Mouse (Mus musculus) liver, embryonic 11.5 days (tissue): ENCODE results near the gene Serpinb6b. TPM values are rescaled to one million over a fixed set of nuclear protein-coding genes. Genes with fewer than 3 reads are reported as not detected.

Source experiments
- ATAC-seq: fragments of 200-750 bp; cut with Nextera tagmentation; replicated peaks from 2 replicates; pipeline ENCODE4 v1.8.0; 2017; ENCODE audit warnings: moderate number of reproducible peaks, mild to moderate bottlenecking, moderate TSS enrichment, moderate library complexity; ENCODE audit not compliant: low FRiP score
- DNase-seq: peaks from one replicate; pipeline ENCODE4 v3.0.0-alpha.2; 2017; ENCODE audit warnings: low spot score
- H3K27ac ChIP-seq: fragments of 300-500 bp; sonication (generic); 2 replicates; pipeline ENCODE4 v1.5.1; 2014; ENCODE audit warnings: mild to moderate bottlenecking, low read depth, low read length, control low read depth
- H3K27me3 ChIP-seq: fragments of 300-500 bp; sonication (generic); replicated peaks from 2 replicates; pipeline ENCODE4 v1.6.1; 2014; ENCODE audit warnings: low read length, mixed read lengths; ENCODE audit not compliant: control insufficient read depth, insufficient read depth
- H3K36me3 ChIP-seq: fragments of 300-500 bp; sonication (generic); 2 replicates; pipeline ENCODE4 v1.6.1; 2014; ENCODE audit warnings: mild to moderate bottlenecking, low read length, moderate library complexity, mixed read lengths; ENCODE audit not compliant: control insufficient read depth, insufficient read depth
- H3K4me1 ChIP-seq: fragments of 300-500 bp; sonication (generic); replicated peaks from 2 replicates; pipeline ENCODE4 v1.6.1; 2014; ENCODE audit warnings: low read length, mixed read lengths; ENCODE audit not compliant: control insufficient read depth, insufficient read depth
- H3K4me2 ChIP-seq: fragments of 300-500 bp; sonication (generic); 2 replicates; pipeline ENCODE4 v1.6.1; 2014; ENCODE audit warnings: mild to moderate bottlenecking, control low read depth, moderate library complexity
- H3K4me3 ChIP-seq: fragments of 300-500 bp; sonication (generic); 2 replicates; pipeline ENCODE4 v1.5.1; 2014; ENCODE audit warnings: low read depth, low read length, control low read depth
- H3K9ac ChIP-seq: fragments of 300-500 bp; sonication (generic); 2 replicates; pipeline ENCODE4 v1.6.1; 2014; ENCODE audit warnings: low read depth, low read length, control low read depth
- H3K9me3 ChIP-seq: fragments of 300-500 bp; sonication (generic); 2 replicates; pipeline ENCODE4 v1.6.1; 2016; ENCODE audit warnings: low read length, inconsistent platforms, mixed read lengths; ENCODE audit not compliant: control insufficient read depth
- WGBS: fragments of 180-500 bp; shearing (Covaris S2); extraction: QIAGEN DNeasy Blood & Tissue Kit; methylation state at CpG from one replicate; pipeline ENCODE4 v1.1.7; 2014; 5-methylcytosine and 5-hydroxymethylcytosine counted together
- polyA plus RNA-seq: library from polyadenylated mRNA; unstranded; fragments of >200 nt; fragmentation: Nextera tagmentation; extraction: Ambion mirVana; gene quantifications from 2 replicates; pipeline ENCODE4 v1.2.1, GENCODE M21; 2014

The Serpinb6b gene
- polyA plus RNA-seq, 1 experiment from 2014 or later, result 3.8 TPM

GRCm38 (mm10) chr13:32993152-32993893 is 28.3 kb downstream of the Serpinb6b start:
- DNase-seq (peak; percentile 51), ATAC-seq (peak; percentile 97)
- Histone ChIP-seq H3K9ac (peak overlapping the region; percentile 44; the same call in 1 of the 2 replicates), H3K27me3 (no peaks in the 10 kb centered on the region), H3K4me3 (no peak overlapping the region), H3K4me2 (peak overlapping the region; percentile 31), H3K36me3 (no peaks in the 10 kb centered on the region), H3K9me3 (no peaks in the 10 kb centered on the region), H3K4me1 (peaks cover 6% of the 10 kb centered on the region; the same call in 1 of the 2 replicates), H3K27ac (peak overlapping the region; percentile 88)
- WGBS, result 29% methylated on average over 10 of the region's 10 CpGs

DNA sequence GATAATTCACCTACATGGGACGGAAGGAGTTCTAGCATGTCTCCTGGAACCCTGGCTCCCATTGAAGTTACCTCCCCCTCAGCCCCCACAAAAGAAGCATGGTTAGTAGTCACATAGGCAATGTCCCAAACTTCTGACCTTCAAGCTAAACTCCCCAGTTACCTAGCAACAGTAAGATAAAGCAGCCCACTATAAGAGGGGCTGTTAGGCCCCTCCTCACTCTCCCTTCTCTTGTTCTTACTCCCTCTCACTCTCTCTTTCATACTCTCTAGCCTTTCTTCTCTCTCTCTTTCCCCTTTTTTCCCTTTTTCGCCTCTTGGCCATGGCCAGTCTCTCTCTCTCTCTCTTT is 28.9 kb downstream of the Serpinb6b start:
- ATAC-seq (peak; percentile 23; the same call in 1 of the 2 replicates), DNase-seq (no peak)
- no peaks in the 10 kb centered on the region for H3K27me3 ChIP-seq
- no peaks in the 10 kb centered on the region for H3K36me3 ChIP-seq
- H3K4me1 ChIP-seq, result peaks cover 6% of the 10 kb centered on the region; the same call in 1 of the 2 replicates
- H3K9me3 ChIP-seq, result no peaks in the 10 kb centered on the region
- H3K4me3 ChIP-seq, result no peak overlapping the region
- peak overlapping the region; percentile 31 for H3K4me2 ChIP-seq
- peak overlapping the region; percentile 88 for H3K27ac ChIP-seq
- peak overlapping the region; percentile 44; the same call in 1 of the 2 replicates for H3K9ac ChIP-seq
- WGBS, result 63% methylated on average over 2 of the region's 2 CpGs

DNA sequence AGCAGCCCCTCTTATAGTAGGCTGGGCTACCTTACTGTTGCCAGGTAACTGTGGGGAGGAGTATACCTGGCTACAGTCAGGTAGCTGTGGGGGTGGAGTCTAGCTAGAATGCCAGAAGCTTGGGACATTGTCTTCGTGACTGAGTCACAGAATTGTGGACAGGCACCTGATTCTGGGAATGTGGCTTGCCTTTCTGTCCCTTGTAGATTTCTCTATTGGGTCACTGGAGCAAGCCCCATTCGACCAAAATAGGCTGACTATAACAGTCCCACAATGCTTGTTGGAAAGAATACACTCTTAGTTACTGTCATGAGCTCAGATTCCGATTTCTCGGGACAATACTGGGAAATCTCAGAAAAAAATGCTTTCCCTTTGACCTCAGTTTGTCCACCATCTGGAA is 30.0 kb downstream of the Serpinb6b start:
- H3K27ac ChIP-seq, result no peak overlapping the region
- H3K9ac ChIP-seq, result no peak overlapping the region
- no peak overlapping the region for H3K4me2 ChIP-seq
- H3K4me3 ChIP-seq, result no peak overlapping the region
- no peaks in the 10 kb centered on the region for H3K9me3 ChIP-seq
- 80% methylated on average over 4 of the region's 4 CpGs for WGBS
- no peaks in the 10 kb centered on the region for H3K36me3 ChIP-seq
- H3K27me3 ChIP-seq, result no peaks in the 10 kb centered on the region
- ATAC-seq (no peak), DNase-seq (no peak)
- H3K4me1 ChIP-seq, result peaks cover 6% of the 10 kb centered on the region; the same call in 1 of the 2 replicates

DNA sequence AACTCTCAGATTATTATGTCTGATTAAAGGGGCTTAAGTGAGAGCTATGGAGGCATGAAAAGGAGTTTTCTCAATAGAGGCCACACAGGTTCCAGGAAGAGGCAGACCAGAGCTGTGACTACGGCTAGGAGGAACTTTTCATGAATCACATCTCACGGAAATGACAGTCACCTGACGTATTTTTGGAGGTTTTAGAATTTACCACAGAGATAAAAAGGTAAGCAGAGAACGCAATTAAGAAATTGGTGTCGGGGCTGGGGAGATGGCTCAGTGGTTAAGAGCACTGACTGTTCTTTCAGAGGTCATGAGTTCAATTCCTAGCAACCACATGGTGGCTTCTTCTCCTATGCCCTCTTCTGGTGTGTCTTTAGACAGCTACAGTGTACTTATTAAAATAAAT is 36.3 kb downstream of the Serpinb6b start:
- H3K27me3 ChIP-seq, result no peaks in the 10 kb centered on the region
- no peaks in the 10 kb centered on the region for H3K36me3 ChIP-seq
- H3K9me3 ChIP-seq, result no peaks in the 10 kb centered on the region
- no peak overlapping the region for H3K9ac ChIP-seq
- 0 out of 2 replicates have a peak, but pooled peaks cover 4% of the 10 kb centered on the region for H3K4me1 ChIP-seq
- WGBS, result 85% methylated on average over 5 of the region's 5 CpGs
- H3K4me3 ChIP-seq, result no peak overlapping the region
- no peak overlapping the region for H3K27ac ChIP-seq
- H3K4me2 ChIP-seq, result no peak overlapping the region
- ATAC-seq (no peak), DNase-seq (no peak)

DNA sequence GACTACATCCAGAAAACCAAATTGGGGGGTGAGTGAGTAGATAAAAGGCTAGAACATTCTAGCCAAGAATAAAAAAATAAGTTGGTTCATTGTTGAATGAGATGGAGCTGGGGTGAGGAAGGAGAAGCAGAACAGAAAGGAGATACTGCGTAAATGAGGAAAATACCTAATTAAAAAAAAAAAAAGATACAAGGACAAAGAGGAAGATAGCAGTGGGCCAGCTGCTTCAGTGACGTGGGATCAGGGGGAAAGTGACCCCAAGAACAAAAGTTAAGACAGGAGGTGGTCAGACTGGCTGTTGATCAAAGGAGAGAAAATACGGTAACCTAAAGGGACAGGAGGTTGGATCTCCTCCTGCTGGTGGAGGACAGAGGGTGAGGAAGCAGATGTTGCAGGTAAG is 37.9 kb downstream of the Serpinb6b start, which contains the start of gene Serpinb9:
TSS of gene Serpinb9 (plus strand) at position 301 of the 400 bp plus-strand sequence.
- 86% methylated on average over 3 of the region's 3 CpGs for WGBS
- Histone ChIP-seq H3K9ac (peak within 1 kb of the TSS; percentile 75), H3K27me3 (no peaks in the 10 kb centered on the region), H3K4me1 (0 out of 2 replicates have a peak, but pooled peaks cover 4% of the 10 kb centered on the region), H3K4me3 (peak within 1 kb of the TSS; percentile 52), H3K9me3 (no peaks in the 10 kb centered on the region), H3K4me2 (peak within 1 kb of the TSS; percentile 83), H3K27ac (peak within 1 kb of the TSS; percentile 85), H3K36me3 (no peaks in the 10 kb centered on the region)
- no peak for DNase-seq
- no peak for ATAC-seq

DNA sequence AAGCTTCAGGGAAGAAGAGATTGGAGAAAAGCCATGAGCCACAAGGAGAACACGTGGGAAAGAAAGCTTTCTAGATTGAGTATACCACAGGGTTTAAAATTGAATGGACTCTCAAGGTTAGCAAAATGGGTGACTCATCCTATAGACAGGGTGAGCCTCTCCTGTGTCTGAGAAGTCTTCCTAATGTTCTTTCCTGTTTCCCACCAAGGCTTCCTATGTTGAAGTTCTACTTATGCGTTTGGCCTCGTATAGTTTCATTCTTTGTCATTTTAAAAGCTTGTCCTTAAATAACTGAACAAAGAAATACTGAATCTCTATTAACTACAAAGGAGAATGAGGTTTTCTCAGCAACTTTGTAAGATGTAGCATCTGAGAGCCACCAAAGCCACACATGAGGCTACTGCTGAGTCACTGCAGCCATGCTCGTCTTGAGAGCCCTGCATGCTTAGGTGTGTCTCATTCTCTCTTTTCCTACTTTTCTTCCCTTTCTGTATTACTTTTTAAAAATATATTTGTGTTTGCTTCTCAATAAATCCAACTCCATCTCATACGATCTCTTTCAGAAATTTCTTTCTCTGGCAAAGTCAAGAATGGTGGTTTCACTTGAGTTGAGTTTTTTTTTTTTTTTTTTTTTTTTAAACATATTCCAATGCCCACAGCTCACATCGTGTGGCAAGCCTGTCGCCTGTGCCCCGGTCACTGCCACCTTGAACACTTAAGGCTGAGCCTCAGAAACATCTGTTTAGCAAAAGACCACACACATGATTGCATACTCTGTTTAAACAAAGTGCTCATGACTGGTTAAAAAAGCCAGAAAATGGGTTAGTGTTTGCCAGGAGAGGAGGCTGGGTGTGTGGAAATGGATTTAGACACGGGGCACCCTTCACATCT is 38.8 kb downstream of the Serpinb6b start:
- Histone ChIP-seq H3K4me1 (0 out of 2 replicates have a peak, but pooled peaks cover 4% of the 10 kb centered on the region), H3K9ac (peak overlapping the region; percentile 75), H3K9me3 (no peaks in the 10 kb centered on the region), H3K27ac (peak overlapping the region; percentile 85), H3K36me3 (no peaks in the 10 kb centered on the region), H3K4me2 (peak overlapping the region; percentile 83), H3K27me3 (no peaks in the 10 kb centered on the region), H3K4me3 (peak overlapping the region; percentile 52)
- 49% methylated on average over 9 of the region's 9 CpGs for WGBS
- ATAC-seq (peak; percentile 60), DNase-seq (peak; percentile 43)

DNA sequence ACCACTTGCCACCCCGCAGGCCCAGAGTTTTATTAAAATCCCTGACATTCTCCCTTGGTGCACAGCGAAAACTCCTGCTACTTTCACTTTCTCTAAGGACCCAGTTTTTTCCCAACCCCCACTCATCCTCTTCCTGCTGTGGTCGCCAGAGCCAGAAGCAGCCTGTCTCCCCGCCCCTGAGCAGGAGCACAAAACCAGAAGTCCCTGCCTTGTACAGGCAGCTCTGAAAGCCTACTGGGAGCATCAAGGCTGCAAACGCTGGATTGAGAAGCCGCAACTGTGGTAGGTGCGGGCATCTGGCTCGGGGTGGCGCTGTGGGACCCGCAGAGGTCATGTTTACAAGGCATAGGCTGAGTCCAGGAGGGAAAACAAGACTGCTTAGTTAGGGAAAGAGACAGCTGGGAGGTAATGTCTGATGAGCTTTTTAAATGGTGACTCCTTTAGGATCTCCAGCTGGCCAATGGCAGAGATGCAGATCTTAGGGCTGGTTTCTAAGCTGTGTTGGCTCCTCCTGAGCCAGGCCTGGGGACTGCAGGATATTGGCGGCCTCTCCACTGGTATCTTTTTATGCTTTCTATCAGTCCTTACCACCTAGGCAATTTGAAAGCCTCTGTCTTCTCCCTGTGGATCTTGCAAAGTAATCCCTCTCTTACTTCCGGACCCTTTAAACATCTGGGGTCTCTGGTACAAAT is 39.6 kb downstream of the Serpinb6b start:
- Histone ChIP-seq H3K4me2 (peak overlapping the region; percentile 83), H3K4me3 (peak overlapping the region; percentile 52), H3K4me1 (0 out of 2 replicates have a peak, but pooled peaks cover 4% of the 10 kb centered on the region), H3K9ac (peak overlapping the region; percentile 75), H3K27ac (peak overlapping the region; percentile 85), H3K36me3 (no peaks in the 10 kb centered on the region), H3K27me3 (no peaks in the 10 kb centered on the region), H3K9me3 (no peaks in the 10 kb centered on the region)
- peak; percentile 83 for DNase-seq
- WGBS, result 15% methylated on average over 12 of the region's 12 CpGs
- ATAC-seq, result peak; percentile 93

DNA sequence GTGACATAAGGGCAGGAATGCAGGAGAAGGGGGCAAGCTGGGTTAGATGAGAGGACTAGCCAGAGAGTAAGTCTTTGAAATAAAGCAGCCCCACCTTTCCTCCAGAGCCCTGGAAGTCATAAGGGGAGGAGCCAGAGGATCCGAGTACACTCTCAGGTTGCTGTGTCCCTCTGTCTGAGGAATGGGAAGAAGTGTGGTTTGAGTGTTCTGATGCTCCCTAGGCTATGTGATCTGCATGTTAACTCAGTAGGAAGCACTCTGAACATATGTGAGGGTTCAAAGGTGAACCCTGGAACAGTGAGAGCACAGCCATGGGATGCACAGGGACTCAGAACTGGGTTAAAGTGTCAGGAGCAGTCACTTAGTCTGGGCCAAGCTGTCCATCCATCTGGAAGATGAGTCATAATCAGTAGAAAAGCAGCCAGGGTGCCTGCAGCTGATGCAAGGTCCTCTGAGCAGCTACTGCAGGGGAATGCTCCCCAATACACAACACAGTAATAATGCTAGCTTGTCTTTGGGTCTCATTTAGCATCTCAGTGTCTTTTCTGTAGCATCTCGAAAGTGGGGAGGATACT is 40.6 kb downstream of the Serpinb6b start:
- DNase-seq (no peak), ATAC-seq (no peak)
- no peak overlapping the region for H3K9ac ChIP-seq
- H3K9me3 ChIP-seq, result no peaks in the 10 kb centered on the region
- H3K4me1 ChIP-seq, result 0 out of 2 replicates have a peak, but pooled peaks cover 4% of the 10 kb centered on the region
- no peaks in the 10 kb centered on the region for H3K36me3 ChIP-seq
- 67% methylated on average over 2 of the region's 2 CpGs for WGBS
- H3K4me3 ChIP-seq, result no peak overlapping the region
- H3K27me3 ChIP-seq, result no peaks in the 10 kb centered on the region
- H3K4me2 ChIP-seq, result no peak overlapping the region
- no peak overlapping the region for H3K27ac ChIP-seq
